Mouse (Mus musculus): ENCODE results near the gene Acss3. TPM values are rescaled to one million over a fixed set of nuclear protein-coding genes. Genes with fewer than 3 reads are reported as not detected.

Acss3 gene
- polyA plus RNA-seq, 1 experiment from 2014 or later: 7.0 TPM

DNA sequence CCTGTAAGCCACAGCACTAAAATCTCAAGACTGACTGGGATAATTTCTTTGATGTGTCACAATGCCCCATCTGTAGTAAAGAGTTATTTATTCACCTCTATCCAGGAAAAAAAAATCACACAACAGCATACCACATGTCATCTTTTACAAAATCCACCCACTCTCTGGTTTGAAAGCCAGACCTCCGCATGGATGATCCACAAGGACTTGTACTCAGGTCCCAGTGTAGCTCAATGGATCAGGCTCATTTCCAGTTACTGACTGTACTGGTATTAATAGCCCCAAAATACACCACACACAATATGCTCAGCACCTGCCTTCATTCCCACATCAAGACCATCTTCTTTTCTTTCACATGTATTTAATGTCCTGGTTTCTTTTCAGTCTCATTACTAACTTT, 80.8 kb downstream of the Acss3 start:
- H3K36me3 ChIP-seq (replicated peaks; ENCODE audit: control insufficient read depth, insufficient read depth, low read depth, low read length): no peaks in the 10 kb centered on the region
- H3K4me3 ChIP-seq (ENCODE audit: low read depth, low read length): no peak overlapping the region
- no peak for DNase-seq (ENCODE audit: low spot score)
- H3K27ac ChIP-seq (replicated peaks; ENCODE audit: low read depth, low read length): no peak overlapping the region
- no peak overlapping the region for H3K9ac ChIP-seq (replicated peaks; ENCODE audit: low read length)
- ATAC-seq (replicated peaks; ENCODE audit: insufficient number of reproducible peaks, low FRiP score, low TSS enrichment, low read depth): no peak
- WGBS: 89% methylated on average over 1 of the region's 1 CpGs
- H3K27me3 ChIP-seq (ENCODE audit: control insufficient read depth, insufficient read depth, low read length): no peaks in the 10 kb centered on the region
- no peaks in the 10 kb centered on the region for H3K9me3 ChIP-seq (replicated peaks; ENCODE audit: control insufficient read depth, low read length)
- no peak overlapping the region for H3K4me2 ChIP-seq (ENCODE audit: low read depth, low read length)
- H3K4me1 ChIP-seq (ENCODE audit: control insufficient read depth, insufficient read depth, low read length): no peaks in the 10 kb centered on the region

DNA sequence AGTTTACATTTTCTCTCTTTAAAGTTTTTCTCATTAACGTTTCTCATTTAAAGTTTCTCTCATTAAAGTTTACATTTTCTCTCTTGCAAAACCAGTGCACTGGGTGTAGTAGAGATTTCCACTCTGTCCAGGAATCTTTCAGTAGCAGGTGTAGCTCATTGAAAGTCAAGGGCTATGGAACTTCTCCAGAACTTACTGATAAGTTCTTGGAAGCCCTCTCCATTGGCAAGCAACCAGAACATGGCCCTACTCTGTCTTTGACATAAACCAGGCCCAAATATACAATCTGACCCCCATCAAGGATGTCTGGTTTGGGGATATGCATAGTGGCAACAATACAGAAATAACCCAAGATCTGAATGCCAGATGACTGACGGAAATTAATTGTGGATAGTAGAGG, 82.6 kb downstream of the Acss3 start:
- DNase-seq (ENCODE audit: low spot score) (no peak), ATAC-seq (replicated peaks; ENCODE audit: insufficient number of reproducible peaks, low FRiP score, low TSS enrichment, low read depth) (no peak)
- Histone ChIP-seq H3K27ac (replicated peaks; ENCODE audit: low read depth, low read length) (no peak overlapping the region), H3K4me1 (ENCODE audit: control insufficient read depth, insufficient read depth, low read length) (no peaks in the 10 kb centered on the region), H3K4me3 (ENCODE audit: low read depth, low read length) (no peak overlapping the region), H3K27me3 (ENCODE audit: control insufficient read depth, insufficient read depth, low read length) (no peaks in the 10 kb centered on the region), H3K9ac (replicated peaks; ENCODE audit: low read length) (no peak overlapping the region), H3K4me2 (ENCODE audit: low read depth, low read length) (no peak overlapping the region), H3K9me3 (replicated peaks; ENCODE audit: control insufficient read depth, low read length) (no peaks in the 10 kb centered on the region), H3K36me3 (replicated peaks; ENCODE audit: control insufficient read depth, insufficient read depth, low read depth, low read length) (no peaks in the 10 kb centered on the region)
- WGBS: 85% methylated on average over 2 of the region's 2 CpGs

DNA sequence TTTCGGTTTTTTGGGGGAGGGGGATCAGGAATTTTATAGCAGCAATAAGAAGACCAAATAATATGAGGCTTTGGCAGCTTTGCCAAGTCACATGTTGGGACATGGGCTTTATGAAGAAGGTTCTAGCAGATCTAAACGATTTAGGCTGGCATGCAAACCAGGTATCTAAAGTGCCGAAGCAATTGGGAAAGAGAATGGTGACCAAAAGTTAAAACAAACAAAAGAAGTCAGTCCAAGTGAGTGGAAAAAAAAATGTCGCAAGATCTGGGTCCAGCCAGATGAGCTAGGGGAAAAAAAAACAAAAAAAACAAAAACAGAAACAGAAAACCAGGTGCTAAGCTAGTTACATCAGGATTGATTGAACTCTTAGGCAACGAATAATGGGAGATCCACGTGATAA, 83.1 kb downstream of the Acss3 start:
- ATAC-seq (replicated peaks; ENCODE audit: insufficient number of reproducible peaks, low FRiP score, low TSS enrichment, low read depth): no peak
- H3K4me2 ChIP-seq (ENCODE audit: low read depth, low read length): no peak overlapping the region
- H3K4me1 ChIP-seq (ENCODE audit: control insufficient read depth, insufficient read depth, low read length): no peaks in the 10 kb centered on the region
- no peaks in the 10 kb centered on the region for H3K36me3 ChIP-seq (replicated peaks; ENCODE audit: control insufficient read depth, insufficient read depth, low read depth, low read length)
- no peak overlapping the region for H3K9ac ChIP-seq (replicated peaks; ENCODE audit: low read length)
- DNase-seq (ENCODE audit: low spot score): no peak
- H3K9me3 ChIP-seq (replicated peaks; ENCODE audit: control insufficient read depth, low read length): no peaks in the 10 kb centered on the region
- no peak overlapping the region for H3K4me3 ChIP-seq (ENCODE audit: low read depth, low read length)
- H3K27ac ChIP-seq (replicated peaks; ENCODE audit: low read depth, low read length): no peak overlapping the region
- 69% methylated on average over 6 of the region's 6 CpGs for WGBS
- H3K27me3 ChIP-seq (ENCODE audit: control insufficient read depth, insufficient read depth, low read length): no peaks in the 10 kb centered on the region

DNA sequence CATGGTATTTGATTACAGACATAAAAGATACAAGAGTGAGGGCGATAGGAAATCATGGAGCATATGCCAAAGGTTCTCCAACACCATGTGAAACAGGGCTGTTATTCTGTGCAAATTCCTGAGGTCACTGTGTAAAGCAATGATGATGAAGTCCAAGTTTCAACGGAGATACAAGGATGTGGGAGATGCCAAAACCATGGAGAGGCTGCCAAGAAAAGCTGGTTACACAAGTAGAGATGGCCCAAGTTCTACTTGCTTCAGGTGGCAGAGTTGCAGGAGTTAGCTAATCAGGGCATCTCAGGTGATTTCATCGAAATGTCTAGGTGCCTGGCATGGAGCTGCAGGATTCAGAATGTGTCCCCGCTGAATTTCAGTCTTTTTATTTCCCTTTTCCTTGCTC, 84.3 kb downstream of the Acss3 start:
- H3K4me1 ChIP-seq (ENCODE audit: control insufficient read depth, insufficient read depth, low read length): no peaks in the 10 kb centered on the region
- WGBS: 89% methylated on average over 4 of the region's 4 CpGs
- ATAC-seq (replicated peaks; ENCODE audit: insufficient number of reproducible peaks, low FRiP score, low TSS enrichment, low read depth): no peak

DNA sequence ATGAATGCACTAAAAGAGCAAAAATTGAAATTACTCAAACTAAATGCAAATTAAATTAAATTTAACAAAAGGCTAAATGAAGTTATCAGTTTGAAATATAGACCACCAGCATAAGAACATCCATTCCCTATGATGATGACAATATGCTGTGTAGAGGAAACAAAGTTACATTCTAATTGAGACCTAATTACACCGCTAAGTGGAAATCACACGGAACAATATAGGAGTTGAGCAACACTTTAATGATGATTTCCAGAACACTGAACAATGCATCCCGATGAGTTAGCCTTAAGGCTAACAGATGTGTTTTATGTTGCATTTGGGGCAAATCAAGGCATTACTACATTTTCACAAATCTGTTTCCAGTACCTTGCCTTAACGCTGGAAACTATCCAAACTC, 99.2 kb downstream of the Acss3 start:
- Histone ChIP-seq H3K4me1 (ENCODE audit: control insufficient read depth, insufficient read depth, low read length) (no peaks in the 10 kb centered on the region), H3K9me3 (replicated peaks; ENCODE audit: control insufficient read depth, low read length) (no peaks in the 10 kb centered on the region), H3K4me2 (ENCODE audit: low read depth, low read length) (no peak overlapping the region), H3K4me3 (ENCODE audit: low read depth, low read length) (no peak overlapping the region), H3K36me3 (replicated peaks; ENCODE audit: control insufficient read depth, insufficient read depth, low read depth, low read length) (no peaks in the 10 kb centered on the region), H3K27me3 (ENCODE audit: control insufficient read depth, insufficient read depth, low read length) (no peaks in the 10 kb centered on the region), H3K9ac (replicated peaks; ENCODE audit: low read length) (no peak overlapping the region), H3K27ac (replicated peaks; ENCODE audit: low read depth, low read length) (no peak overlapping the region)
- WGBS: 77% methylated on average over 4 of the region's 4 CpGs
- ATAC-seq (replicated peaks; ENCODE audit: insufficient number of reproducible peaks, low FRiP score, low TSS enrichment, low read depth): no peak
- DNase-seq (ENCODE audit: low spot score): no peak

More for the DNA sequence above, 84.3 kb downstream of the Acss3 start:
- Histone ChIP-seq H3K9ac (replicated peaks; ENCODE audit: low read length) (no peak overlapping the region), H3K27me3 (ENCODE audit: control insufficient read depth, insufficient read depth, low read length) (no peaks in the 10 kb centered on the region), H3K27ac (replicated peaks; ENCODE audit: low read depth, low read length) (no peak overlapping the region), H3K9me3 (replicated peaks; ENCODE audit: control insufficient read depth, low read length) (no peaks in the 10 kb centered on the region), H3K4me2 (ENCODE audit: low read depth, low read length) (no peak overlapping the region), H3K36me3 (replicated peaks; ENCODE audit: control insufficient read depth, insufficient read depth, low read depth, low read length) (no peaks in the 10 kb centered on the region), H3K4me3 (ENCODE audit: low read depth, low read length) (no peak overlapping the region)
- DNase-seq (ENCODE audit: low spot score): no peak

DNA sequence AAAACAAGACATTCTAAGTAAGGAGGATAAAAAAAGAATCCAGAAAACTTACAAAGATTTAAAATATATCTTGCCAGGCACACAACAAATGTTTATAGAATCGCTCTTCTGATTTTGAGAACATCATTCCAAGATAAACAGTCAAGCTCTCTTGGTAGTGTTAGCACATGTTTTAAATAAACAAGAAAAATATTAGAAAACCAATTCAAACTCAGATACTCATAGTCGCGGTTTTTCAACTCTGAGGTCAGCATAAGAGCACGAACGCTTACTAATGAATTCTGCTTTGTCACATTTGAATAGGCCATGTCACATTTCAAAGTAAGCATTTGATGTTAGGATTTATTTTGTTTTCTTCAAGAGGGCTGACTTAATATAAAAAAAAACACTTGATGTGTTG, 102.3 kb downstream of the Acss3 start:
- no peak overlapping the region for H3K9ac ChIP-seq (replicated peaks; ENCODE audit: low read length)
- H3K36me3 ChIP-seq (replicated peaks; ENCODE audit: control insufficient read depth, insufficient read depth, low read depth, low read length): no peaks in the 10 kb centered on the region
- DNase-seq (ENCODE audit: low spot score): no peak
- H3K27me3 ChIP-seq (ENCODE audit: control insufficient read depth, insufficient read depth, low read length): no peaks in the 10 kb centered on the region
- no peaks in the 10 kb centered on the region for H3K4me1 ChIP-seq (ENCODE audit: control insufficient read depth, insufficient read depth, low read length)
- H3K9me3 ChIP-seq (replicated peaks; ENCODE audit: control insufficient read depth, low read length): no peaks in the 10 kb centered on the region
- H3K27ac ChIP-seq (replicated peaks; ENCODE audit: low read depth, low read length): no peak overlapping the region
- WGBS: 86% methylated on average over 5 of the region's 5 CpGs
- no peak for ATAC-seq (replicated peaks; ENCODE audit: insufficient number of reproducible peaks, low FRiP score, low TSS enrichment, low read depth)
- no peak overlapping the region for H3K4me2 ChIP-seq (ENCODE audit: low read depth, low read length)
- H3K4me3 ChIP-seq (ENCODE audit: low read depth, low read length): no peak overlapping the region

DNA sequence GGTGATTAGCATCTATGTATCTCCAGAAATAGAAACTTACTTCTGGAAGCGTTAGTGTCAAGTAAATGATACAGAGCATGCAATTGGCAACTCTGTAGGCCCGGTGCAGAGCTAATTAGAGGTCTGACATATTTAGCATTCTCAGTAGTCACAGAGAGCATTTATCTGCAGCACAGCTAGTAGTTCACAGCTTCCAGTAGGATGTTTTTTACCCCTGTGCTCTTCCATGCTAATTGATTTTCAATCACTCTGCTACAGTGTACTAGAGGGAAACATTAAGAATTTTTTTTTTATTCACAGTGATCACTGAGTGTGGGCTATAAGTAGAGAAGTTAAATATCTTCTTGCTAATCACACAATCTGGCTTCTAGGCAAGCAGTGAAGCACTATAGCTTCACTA, 112.3 kb downstream of the Acss3 start:
- no peak overlapping the region for H3K4me3 ChIP-seq (ENCODE audit: low read depth, low read length)
- no peak for DNase-seq (ENCODE audit: low spot score)
- H3K9me3 ChIP-seq (replicated peaks; ENCODE audit: control insufficient read depth, low read length): no peaks in the 10 kb centered on the region
- no peaks in the 10 kb centered on the region for H3K27me3 ChIP-seq (ENCODE audit: control insufficient read depth, insufficient read depth, low read length)
- ATAC-seq (replicated peaks; ENCODE audit: insufficient number of reproducible peaks, low FRiP score, low TSS enrichment, low read depth): no peak
- no peak overlapping the region for H3K4me2 ChIP-seq (ENCODE audit: low read depth, low read length)
- no peaks in the 10 kb centered on the region for H3K4me1 ChIP-seq (ENCODE audit: control insufficient read depth, insufficient read depth, low read length)
- no peak overlapping the region for H3K9ac ChIP-seq (replicated peaks; ENCODE audit: low read length)
- H3K36me3 ChIP-seq (replicated peaks; ENCODE audit: control insufficient read depth, insufficient read depth, low read depth, low read length): no peaks in the 10 kb centered on the region
- 69% methylated on average over 2 of the region's 2 CpGs for WGBS
- no peak overlapping the region for H3K27ac ChIP-seq (replicated peaks; ENCODE audit: low read depth, low read length)

DNA sequence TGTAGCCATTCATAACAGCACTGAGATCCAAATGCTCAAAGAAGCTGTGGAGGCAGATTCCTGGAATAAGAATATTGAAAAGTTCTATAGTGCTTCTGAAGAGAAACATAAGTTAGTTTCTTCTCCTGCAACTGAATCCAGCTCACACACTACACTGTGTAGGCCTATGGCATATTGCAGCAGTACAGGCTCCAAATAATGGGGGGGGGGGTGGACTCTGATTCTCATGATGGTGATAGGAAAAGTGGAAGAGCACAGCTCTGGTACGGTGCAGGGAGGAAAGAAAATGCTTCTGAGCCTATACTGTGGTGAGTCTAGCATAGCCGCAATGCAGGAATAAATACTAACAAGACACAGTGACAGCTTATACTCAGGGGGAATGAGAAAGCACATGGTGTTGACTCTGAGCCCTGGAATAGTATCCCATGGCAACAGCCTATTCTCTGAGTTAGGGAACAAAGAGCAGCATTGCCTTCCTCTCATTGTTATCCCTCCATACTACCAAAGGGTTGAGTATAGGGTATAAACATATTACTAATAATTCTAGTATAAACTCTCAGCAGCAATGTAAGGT, 125.3 kb downstream of the Acss3 start:
- Histone ChIP-seq H3K4me2 (ENCODE audit: low read depth, low read length) (no peak overlapping the region), H3K27me3 (ENCODE audit: control insufficient read depth, insufficient read depth, low read length) (no peaks in the 10 kb centered on the region), H3K27ac (replicated peaks; ENCODE audit: low read depth, low read length) (no peak overlapping the region), H3K36me3 (replicated peaks; ENCODE audit: control insufficient read depth, insufficient read depth, low read depth, low read length) (no peaks in the 10 kb centered on the region), H3K4me1 (ENCODE audit: control insufficient read depth, insufficient read depth, low read length) (no peaks in the 10 kb centered on the region), H3K9me3 (replicated peaks; ENCODE audit: control insufficient read depth, low read length) (no peaks in the 10 kb centered on the region), H3K9ac (replicated peaks; ENCODE audit: low read length) (no peak overlapping the region), H3K4me3 (ENCODE audit: low read depth, low read length) (no peak overlapping the region)
- no peak for DNase-seq (ENCODE audit: low spot score)
- 91% methylated on average over 2 of the region's 2 CpGs for WGBS
- no peak; the same call in 1 of the 2 replicates for ATAC-seq (replicated peaks; ENCODE audit: insufficient number of reproducible peaks, low FRiP score, low TSS enrichment, low read depth)

Measured in embryonic facial prominence, embryonic 11.5 days (tissue).